Mouse (Mus musculus): ENCODE data around the gene Olfr373. TPM values are rescaled to one million over a fixed set of nuclear protein-coding genes. Genes with fewer than 3 reads are reported as not detected.
"Not testable (repeated sequence)": the region's sequence is repeated elsewhere in the genome, so short reads cannot be mapped to it uniquely, and the experiment has no call there.

The Olfr373 gene
- not detected for total RNA-seq (2021)
- long read RNA-seq, experiment 1 = 0 reads
- long read RNA-seq, experiment 2 = 0 reads

DNA sequence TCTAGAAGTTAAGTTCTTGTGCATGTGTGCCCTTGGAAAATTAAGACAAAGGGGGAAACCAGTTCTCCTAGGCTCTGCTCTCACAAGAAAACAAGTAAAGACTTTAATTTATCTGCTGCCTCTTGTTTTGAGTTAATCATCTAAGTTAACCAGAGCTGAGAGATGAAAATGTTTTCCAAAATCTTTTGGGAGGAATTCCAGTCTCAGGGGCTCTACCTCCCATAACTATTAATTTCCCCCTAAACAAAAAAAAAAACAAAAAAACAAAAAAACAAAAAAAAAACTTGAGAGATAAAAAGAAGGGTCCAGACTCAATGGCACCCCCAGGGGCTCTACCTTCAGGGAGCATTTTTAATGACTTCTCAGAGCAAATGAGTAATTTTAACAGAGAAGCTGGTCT is at the start of gene Olfr373:
Gene Olfr373 (plus strand): TSS at position 301 of the 400 bp plus-strand sequence.
- DNase-seq (ENCODE audit: low spot score) = not testable (repeated sequence)

DNA sequence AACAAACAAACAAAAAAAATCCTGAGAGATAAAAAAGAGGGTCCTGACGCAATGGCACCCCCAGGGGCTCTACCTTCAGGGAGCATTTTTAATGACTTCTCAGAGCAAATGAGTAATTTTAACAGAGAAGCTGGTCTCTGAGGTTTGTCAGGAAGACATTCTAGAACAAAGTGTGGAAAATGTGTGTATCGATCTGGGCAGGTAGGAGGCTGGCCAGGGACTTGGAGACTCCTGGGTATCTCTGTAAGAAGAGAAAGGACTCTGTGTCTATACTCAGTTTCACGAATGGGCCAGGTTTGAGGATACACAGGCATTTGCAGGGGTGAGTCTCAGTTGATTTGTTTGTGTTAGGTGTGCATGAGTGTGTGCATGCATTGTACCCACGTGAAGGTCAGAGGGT is 42.1 kb upstream of the Olfr373 start, which contains the start of gene Olfr372:
Gene Olfr372 (plus strand): TSS at position 301 of the 400 bp plus-strand sequence.
- DNase-seq (ENCODE audit: low spot score) = not testable (repeated sequence)

GRCm38 (mm10) chr8:72042493-72042892 is 40.5 kb upstream of the Olfr373 start:
- no peak for DNase-seq (ENCODE audit: low spot score)

GRCm38 (mm10) chr8:72054633-72055032 is 28.3 kb upstream of the Olfr373 start:
- not testable (repeated sequence) for DNase-seq (ENCODE audit: low spot score)

DNA sequence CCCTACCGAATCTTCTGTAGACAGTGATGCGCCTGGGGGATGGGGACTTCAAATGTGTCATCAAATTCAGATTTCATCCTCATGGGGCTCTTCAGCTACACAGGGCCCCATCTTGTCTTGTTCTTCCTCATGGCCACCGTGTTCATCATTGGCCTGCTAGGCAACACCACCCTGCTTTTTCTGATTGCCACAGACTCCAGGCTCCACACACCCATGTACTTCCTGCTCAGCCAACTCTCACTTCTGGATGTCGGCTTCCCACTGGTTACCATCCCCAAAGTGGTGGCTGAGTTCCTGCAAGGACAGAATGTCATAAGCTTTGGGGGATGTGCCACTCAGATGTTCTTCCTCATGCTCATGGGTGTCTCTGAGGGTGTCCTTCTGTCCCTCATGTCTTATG is 25.3 kb upstream of the Olfr373 start:
- DNase-seq (ENCODE audit: low spot score) = not testable (repeated sequence)

GRCm38 (mm10) chr8:72066819-72067399 is 16.1 kb upstream of the Olfr373 start:
- DNase-seq (ENCODE audit: low spot score) = not testable (repeated sequence)

DNA sequence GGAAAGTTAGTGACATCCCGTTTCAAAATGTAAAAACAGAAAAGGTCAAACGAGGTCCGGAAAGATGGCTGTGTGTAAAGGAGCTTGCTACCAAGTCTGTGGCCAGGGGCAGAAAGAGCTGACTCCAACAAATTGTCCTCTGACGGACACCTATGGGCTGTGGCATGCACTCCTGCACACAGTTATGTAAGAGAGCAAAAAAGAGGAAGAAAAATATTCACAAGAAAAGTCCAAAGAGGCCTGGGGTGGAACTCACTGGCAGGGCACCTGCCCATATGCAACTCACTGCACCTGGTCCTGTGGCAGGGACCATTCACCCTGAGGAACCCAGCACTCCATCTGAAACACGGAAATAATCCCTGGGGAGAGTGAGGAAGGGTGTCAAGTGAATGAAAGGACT is 1.8 kb downstream of the Olfr373 start:
- DNase-seq (ENCODE audit: low spot score) = no peak

DNA sequence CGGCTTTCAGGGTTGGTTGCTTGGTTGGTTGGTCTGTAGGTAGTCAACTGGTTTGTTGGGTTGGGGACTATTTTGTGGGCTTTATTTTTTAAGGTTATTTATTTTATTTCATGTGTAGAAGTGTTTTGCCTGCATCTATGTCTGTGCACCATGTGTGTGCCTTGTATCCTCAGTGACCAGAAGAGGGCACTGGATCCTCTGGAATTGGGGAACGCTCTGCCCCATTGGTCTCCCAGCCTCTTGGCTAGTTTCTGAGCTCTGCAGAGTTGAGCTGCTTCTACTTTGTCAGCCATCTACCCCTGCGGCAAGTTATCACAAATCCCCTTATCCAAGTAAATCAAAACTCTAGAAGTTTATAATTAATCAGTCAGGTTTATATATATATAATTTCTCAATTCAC is 4.6 kb downstream of the Olfr373 start:
- not testable (repeated sequence) for DNase-seq (ENCODE audit: low spot score)

DNA sequence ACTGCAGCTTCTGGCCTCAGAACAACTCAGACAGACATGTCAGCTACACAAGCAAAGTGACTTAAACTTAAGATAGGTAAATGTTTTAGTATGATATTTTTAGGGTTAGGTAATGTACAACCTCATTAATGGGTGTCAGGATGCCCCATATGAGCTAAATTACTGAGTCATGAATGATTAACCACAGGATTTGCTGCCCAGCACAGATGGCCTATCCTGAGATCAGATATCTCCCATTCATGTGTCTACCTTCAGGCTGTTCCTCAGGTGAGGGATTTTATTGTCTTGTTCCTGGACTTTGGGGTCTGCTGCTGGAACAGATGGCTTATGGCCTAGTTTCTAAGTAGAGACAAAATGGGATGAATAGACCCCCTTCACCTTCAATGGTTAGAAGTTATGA is 13.7 kb downstream of the Olfr373 start:
- not testable (repeated sequence) for DNase-seq (ENCODE audit: low spot score)

- peak; percentile 32 for DNase-seq (ENCODE audit: low spot score)
Measured at GRCm38 (mm10) chr8:72099377-72100103, 16.6 kb downstream of the Olfr373 start.

DNA sequence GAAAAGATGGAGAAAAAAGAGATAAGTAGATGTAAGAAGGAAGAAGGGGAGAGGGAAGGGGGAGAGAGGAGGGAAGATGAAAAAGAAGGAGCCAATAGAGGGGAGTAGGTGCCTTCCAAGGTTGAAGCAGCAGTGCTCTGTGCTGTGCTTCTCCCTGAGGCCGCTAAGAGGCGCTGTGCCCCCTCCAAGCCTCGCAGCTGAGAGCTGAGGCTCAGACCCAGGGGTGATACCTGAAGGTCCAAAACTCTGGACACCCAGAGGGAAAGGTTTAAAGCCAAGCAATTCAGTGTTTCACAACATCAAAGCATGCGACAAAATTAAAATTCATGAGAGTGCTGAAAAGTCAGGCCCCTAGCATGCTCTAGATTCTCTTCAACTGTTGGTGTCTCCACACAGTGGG is 22.2 kb downstream of the Olfr373 start:
- DNase-seq (ENCODE audit: low spot score) = no peak

GRCm38 (mm10) chr8:72106740-72107139 is 23.8 kb downstream of the Olfr373 start, which contains the start of gene Olfr374:
Gene Olfr374, plus strand, starts transcription at chr8:72107040.
- no peak for DNase-seq (ENCODE audit: low spot score)

DNA sequence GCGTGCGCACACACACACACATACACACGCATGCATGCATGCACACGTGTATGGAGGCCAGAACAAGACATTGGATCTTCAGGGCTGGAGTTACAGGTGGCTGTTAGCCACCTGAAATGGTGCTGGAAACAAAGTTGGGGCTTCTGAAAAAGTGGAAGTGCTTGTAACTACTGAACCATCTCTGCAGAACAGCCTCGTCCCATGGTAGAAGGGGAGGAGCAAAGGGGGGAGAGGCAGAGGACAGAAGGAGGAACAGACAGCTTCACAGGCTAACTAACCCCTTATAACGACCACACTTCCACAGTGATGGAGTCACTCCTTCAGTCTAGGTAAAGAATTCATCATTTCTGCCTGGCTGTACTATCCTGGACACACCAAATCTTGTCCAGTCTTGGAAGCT is 27.9 kb downstream of the Olfr373 start:
- no peak for DNase-seq (ENCODE audit: low spot score)

GRCm38 (mm10) chr8:72112486-72112885 is 29.5 kb downstream of the Olfr373 start:
- DNase-seq (ENCODE audit: low spot score) = no peak

GRCm38 (mm10) chr8:72115202-72115601 is 32.2 kb downstream of the Olfr373 start:
- no peak for DNase-seq (ENCODE audit: low spot score)

- no peak for DNase-seq (ENCODE audit: low spot score)
Measured at GRCm38 (mm10) chr8:72118616-72119015, 35.6 kb downstream of the Olfr373 start.

GRCm38 (mm10) chr8:72121486-72121885 is 38.5 kb downstream of the Olfr373 start:
- DNase-seq (ENCODE audit: low spot score) = not testable (repeated sequence)

GRCm38 (mm10) chr8:72121997-72122396 is 39.0 kb downstream of the Olfr373 start:
- DNase-seq (ENCODE audit: low spot score) = no peak

GRCm38 (mm10) chr8:72127834-72128233 is 44.9 kb downstream of the Olfr373 start:
- no peak for DNase-seq (ENCODE audit: low spot score)

DNA sequence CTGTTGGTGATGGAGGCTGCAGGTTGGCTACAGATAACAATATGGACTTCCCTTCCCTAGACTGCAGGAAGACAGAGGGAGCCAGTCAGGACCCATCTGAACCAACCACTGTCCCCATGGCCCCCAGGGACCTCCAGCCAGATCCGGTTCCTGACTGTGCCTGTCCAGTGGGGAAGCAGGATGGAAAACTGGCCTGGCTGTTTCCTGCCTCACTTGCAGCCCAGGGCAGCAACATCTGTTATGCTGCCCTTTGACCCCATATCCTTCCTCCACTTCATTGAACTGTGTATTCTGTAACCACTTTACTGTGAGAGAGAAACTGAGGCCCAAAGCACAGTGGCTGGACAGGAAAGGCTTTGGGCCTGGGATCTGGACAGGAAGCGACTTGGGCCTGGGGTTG is 48.3 kb downstream of the Olfr373 start:
- no peak for DNase-seq (ENCODE audit: low spot score)

- no peak for DNase-seq (ENCODE audit: low spot score)
Measured at GRCm38 (mm10) chr8:72131901-72132300, 48.9 kb downstream of the Olfr373 start.

DNA sequence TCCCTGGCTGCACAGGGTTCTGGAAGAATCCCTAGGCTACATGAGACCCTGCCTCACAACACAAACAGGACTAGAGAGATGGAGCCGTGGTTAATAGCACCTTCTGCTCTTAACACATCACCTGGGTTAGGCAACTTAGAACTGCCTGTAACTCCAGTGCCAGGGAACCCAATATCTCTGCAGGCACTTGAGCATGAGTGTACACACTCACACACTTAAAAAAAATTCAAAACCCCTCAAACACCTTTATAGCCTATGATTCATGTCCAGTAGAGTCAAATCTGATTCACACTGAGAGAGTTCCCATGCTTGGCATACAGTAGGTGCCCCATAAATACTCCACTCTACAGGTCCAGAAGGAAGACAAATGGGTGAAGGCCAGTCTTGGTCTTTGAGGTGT is 49.4 kb downstream of the Olfr373 start:
- no peak for DNase-seq (ENCODE audit: low spot score)

DNA sequence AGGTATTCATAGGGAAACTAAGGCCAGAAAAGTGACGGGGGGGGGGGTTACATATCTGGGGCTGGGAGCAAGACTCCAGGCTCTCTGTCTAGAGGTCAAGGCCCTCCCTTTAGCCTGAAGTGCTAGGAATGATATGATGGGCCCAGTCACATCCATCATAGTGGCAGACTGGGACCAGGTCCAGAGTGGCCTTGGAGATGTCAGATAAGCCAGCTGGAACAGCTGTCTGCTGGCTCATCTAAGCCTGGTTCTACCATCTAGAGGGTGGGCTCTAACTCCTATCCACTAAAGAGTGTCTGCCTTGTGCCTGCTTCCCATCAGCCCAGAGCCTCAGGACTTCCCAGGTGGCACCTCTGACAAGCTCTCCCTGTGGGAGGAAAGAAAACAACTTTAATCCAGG is 49.9 kb downstream of the Olfr373 start:
- DNase-seq (ENCODE audit: low spot score) = no peak

All from gastrocnemius, adult 18-20 months (tissue).